Mouse (Mus musculus) MEL (cell line): Measurements from ENCODE around the gene Nop9. TPM values are rescaled to one million over a fixed set of nuclear protein-coding genes. Genes with fewer than 3 reads are reported as not detected.
A peak's percentile ranks its signal among the peaks of the same experiment; 100 is the strongest.

Source experiments
- DNase-seq: peaks from one replicate; pipeline ENCODE4 v3.0.0; 2011; ENCODE audit warnings: low read depth, low spot score
- H3K27ac ChIP-seq: 2 replicates; pipeline ENCODE4 v1.5.1; 2012; ENCODE audit warnings: low read depth, mild to moderate bottlenecking, control low read depth, low read length, moderate library complexity; ENCODE audit not compliant: control insufficient read depth
- H3K27me3 ChIP-seq, 2 experiments: fragments of 150-350 bp in 1 of 2; sonication (generic) in 1 of 2; 2 replicates each; pipeline ENCODE4 v1.6.1; 2012; ENCODE audit warnings: low read length in 2 of 2, mild to moderate bottlenecking in 2 of 2, improper control_type of control experiment in 1 of 2, moderate library complexity in 1 of 2; ENCODE audit not compliant: insufficient read depth in 2 of 2, control insufficient read depth in 1 of 2
- H3K36me3 ChIP-seq, 2 experiments: 2 replicates each; pipeline ENCODE4 v1.6.1; 2012 to 2014; ENCODE audit warnings: low read length in 2 of 2, improper control_type of control experiment in 1 of 2, inconsistent platforms in 1 of 2, mild to moderate bottlenecking in 1 of 2; ENCODE audit not compliant: insufficient read depth in 2 of 2, control insufficient read depth in 1 of 2
- H3K4me1 ChIP-seq, 2 experiments: fragments of 150-350 bp in 1 of 2; sonication (generic) in 1 of 2; 2 replicates each; pipeline ENCODE4 v1.6.1; 2012; ENCODE audit warnings: low read length in 2 of 2, improper control_type of control experiment in 1 of 2, mild to moderate bottlenecking in 1 of 2; ENCODE audit not compliant: insufficient read depth in 2 of 2, control insufficient read depth in 1 of 2
- H3K4me3 ChIP-seq, 2 experiments: fragments of 150-350 bp in 1 of 2; sonication (generic) in 1 of 2; 2 replicates each; pipeline ENCODE4 v1.5.1; 2012; ENCODE audit warnings: low read depth in 2 of 2, low read length in 2 of 2, mild to moderate bottlenecking in 2 of 2, moderate library complexity in 2 of 2, control low read depth in 1 of 2, improper control_type of control experiment in 1 of 2; ENCODE audit not compliant: control insufficient read depth in 1 of 2, insufficient read depth in 1 of 2
- H3K79me2 ChIP-seq: 2 replicates; pipeline ENCODE4 v1.6.1; 2012; ENCODE audit warnings: mild to moderate bottlenecking, low read length, moderate library complexity; ENCODE audit not compliant: control insufficient read depth, poor library complexity, insufficient read depth
- H3K9ac ChIP-seq: 2 replicates; pipeline ENCODE4 v1.6.1; 2012; ENCODE audit warnings: low read depth, mild to moderate bottlenecking, control low read depth, low read length, moderate library complexity; ENCODE audit not compliant: control insufficient read depth, poor library complexity, severe bottlenecking
- H3K9me3 ChIP-seq: fragments of 150-350 bp; sonication (generic); replicated peaks from 2 replicates; pipeline ENCODE4 v1.6.1; 2012; ENCODE audit warnings: mild to moderate bottlenecking, low read length, improper control_type of control experiment, moderate library complexity; ENCODE audit not compliant: insufficient read depth
- CTCF ChIP-seq, 3 experiments: IDR thresholded peaks in 2 of 3; conservative IDR thresholded peaks in 1 of 3; 2 replicates each; pipeline ENCODE4 v1.5.1; 2011 to 2012; ENCODE audit warnings: low read length in 3 of 3, low read depth in 2 of 3, mild to moderate bottlenecking in 2 of 3, improper control_type of control experiment in 1 of 3, inconsistent platforms in 1 of 3, mixed read lengths in 1 of 3, moderate library complexity in 1 of 3; ENCODE audit not compliant: control insufficient read depth in 1 of 3, insufficient read depth in 1 of 3, poor library complexity in 1 of 3, severe bottlenecking in 1 of 3
- HCFC1 ChIP-seq: IDR thresholded peaks from 2 replicates; pipeline ENCODE4 v1.6.1; 2012; ENCODE audit warnings: low read depth, mild to moderate bottlenecking, inconsistent platforms, low read length, improper control_type of control experiment, moderate library complexity
- MAX ChIP-seq: IDR thresholded peaks from 2 replicates; pipeline ENCODE4 v1.6.1; 2011; ENCODE audit warnings: low read length, improper control_type of control experiment
- MAZ ChIP-seq: IDR thresholded peaks from 2 replicates; pipeline ENCODE4 v1.6.1; 2012; ENCODE audit warnings: low read depth, mild to moderate bottlenecking, inconsistent platforms, low read length, improper control_type of control experiment
- MYB ChIP-seq: IDR thresholded peaks from 2 replicates; pipeline ENCODE4 v1.6.1; 2011; ENCODE audit warnings: mild to moderate bottlenecking, low read depth, low read length, improper control_type of control experiment
- MYC ChIP-seq: IDR thresholded peaks from 2 replicates; pipeline ENCODE4 v1.6.1; 2011; ENCODE audit warnings: low read depth, mild to moderate bottlenecking, low read length, improper control_type of control experiment, moderate library complexity
- POLR2A ChIP-seq, 2 experiments: IDR thresholded peaks; 2 replicates each; pipeline ENCODE4 v1.6.1; 2011 to 2012; ENCODE audit warnings: low read length in 2 of 2, mild to moderate bottlenecking in 2 of 2, control low read depth in 1 of 2, improper control_type of control experiment in 1 of 2, low read depth in 1 of 2, moderate library complexity in 1 of 2; ENCODE audit not compliant: control insufficient read depth in 1 of 2, insufficient read depth in 1 of 2, poor library complexity in 1 of 2
- RAD21 ChIP-seq: IDR thresholded peaks from 2 replicates; pipeline ENCODE4 v1.6.1; 2011; ENCODE audit warnings: mild to moderate bottlenecking, low read depth, low read length, improper control_type of control experiment
- SIN3A ChIP-seq: IDR thresholded peaks from 2 replicates; pipeline ENCODE4 v1.6.1; 2012; ENCODE audit warnings: low read length, improper control_type of control experiment, inconsistent platforms
- SMC3 ChIP-seq: IDR thresholded peaks from 2 replicates; pipeline ENCODE4 v1.6.1; 2011; ENCODE audit warnings: low read depth, low read length, improper control_type of control experiment
- TBP ChIP-seq: IDR thresholded peaks from 2 replicates; pipeline ENCODE4 v1.8.0; 2011; ENCODE audit warnings: low read depth, low read length, improper control_type of control experiment
- ZC3H11A ChIP-seq: IDR thresholded peaks from 2 replicates; pipeline ENCODE4 v1.6.1; 2012; ENCODE audit warnings: low read depth, mild to moderate bottlenecking, inconsistent platforms, low read length, improper control_type of control experiment
- ZNF384 ChIP-seq: IDR thresholded peaks from 2 replicates; pipeline ENCODE4 v1.6.1; 2012; ENCODE audit warnings: low read depth, mild to moderate bottlenecking, inconsistent platforms, low read length, improper control_type of control experiment
- polyA plus RNA-seq, 2 experiments: library from polyadenylated mRNA; stranded (reverse) in 1 of 2; unstranded in 1 of 2; fragments of >175 nt in 1 of 2; fragments of >200 nt in 1 of 2; gene quantifications; 2 replicates each; pipeline versions ENCODE4 v1.2.1 to v1.2.4; 2012; ENCODE audit warnings: low replicate concordance in 2 of 2, low read depth in 1 of 2; ENCODE audit not compliant: insufficient read length in 2 of 2, insufficient read depth in 1 of 2, missing spikeins in 1 of 2
- total RNA-seq: library from RNA; depleted of rRNA; stranded (reverse); fragments of 300-350 nt; gene quantifications from 2 replicates; pipeline ENCODE4 v1.2.3, GENCODE M21; 2012

The Nop9 gene
- total and polyA plus RNA-seq, 3 experiments, result 47.8 to 112 TPM; not detected in 1

DNA sequence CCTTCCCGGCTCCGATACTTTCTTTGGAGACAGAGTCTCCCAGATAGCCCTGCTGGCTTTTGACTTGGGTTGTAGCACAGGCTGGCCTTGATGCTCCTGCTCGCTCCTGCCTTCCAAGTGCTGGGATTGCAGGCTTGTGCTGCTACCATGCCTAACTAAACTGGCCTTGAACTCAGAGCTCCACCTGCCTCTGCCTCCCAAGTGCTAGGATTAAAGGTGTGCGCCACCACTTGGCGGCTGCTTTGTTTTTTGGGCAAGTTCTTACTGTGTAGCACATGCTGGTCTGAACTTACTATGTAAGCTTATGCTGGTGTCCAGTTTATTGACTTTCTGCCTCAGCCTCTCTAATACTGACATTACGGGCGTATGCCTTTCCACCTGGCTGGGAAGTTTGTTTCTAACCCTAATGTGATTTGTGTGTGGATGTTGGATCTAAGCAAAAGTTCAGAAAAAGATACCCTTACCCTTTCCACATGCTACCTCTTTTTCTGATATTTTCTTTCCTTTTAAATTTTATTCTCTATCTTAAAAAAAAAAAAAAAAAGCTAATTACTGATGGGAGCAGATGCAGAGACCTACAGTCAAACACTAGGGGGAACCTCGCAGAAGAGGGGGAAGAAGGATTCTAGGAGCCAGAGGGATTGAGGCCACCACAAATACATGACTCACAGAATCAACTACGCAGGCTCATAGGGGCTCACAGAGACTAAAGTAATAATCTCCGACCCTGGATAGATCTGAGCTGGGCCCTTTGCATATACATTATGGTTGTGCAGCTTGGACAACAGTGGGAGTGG, 1.8 kb downstream of the Nop9 start:
- Histone ChIP-seq H3K27ac (no peak overlapping the region), H3K4me3 (peak overlapping the region; percentile 94 to 99), H3K9me3 (no peaks in the 10 kb centered on the region), H3K4me1 (peaks cover 3 to 18% of the 10 kb centered on the region in 2 experiments; a peak in 2 of 4 replicates), H3K36me3 (peaks cover 10 to 23% of the 10 kb centered on the region in 2 experiments; a peak in 3 of 4 replicates), H3K9ac (peak overlapping the region; percentile 97), H3K27me3 (no peaks in the 10 kb centered on the region), H3K79me2 (peaks cover 22% of the 10 kb centered on the region)
- TF ChIP-seq MYC (no peak), MAZ (no peak), HCFC1 (no peak), MYB (no peak), ZNF384 (peak; percentile 47; the same call in 1 of the 2 replicates), CTCF (IDR thresholded peaks at IDR 0.05 in 2 of 3, conservative IDR thresholded peaks at IDR 0.05 in 1 of 3; ENCODE audit: control insufficient read depth in 1 of 3, insufficient read depth in 1 of 3, low read depth in 2 of 3, low read length in 3 of 3, poor library complexity in 1 of 3, severe bottlenecking in 1 of 3) (peak in 1 of 3 experiments; percentile 10; a peak in 1 of 6 replicates), SIN3A (no peak)
- DNase-seq, result peak; percentile 32

DNA sequence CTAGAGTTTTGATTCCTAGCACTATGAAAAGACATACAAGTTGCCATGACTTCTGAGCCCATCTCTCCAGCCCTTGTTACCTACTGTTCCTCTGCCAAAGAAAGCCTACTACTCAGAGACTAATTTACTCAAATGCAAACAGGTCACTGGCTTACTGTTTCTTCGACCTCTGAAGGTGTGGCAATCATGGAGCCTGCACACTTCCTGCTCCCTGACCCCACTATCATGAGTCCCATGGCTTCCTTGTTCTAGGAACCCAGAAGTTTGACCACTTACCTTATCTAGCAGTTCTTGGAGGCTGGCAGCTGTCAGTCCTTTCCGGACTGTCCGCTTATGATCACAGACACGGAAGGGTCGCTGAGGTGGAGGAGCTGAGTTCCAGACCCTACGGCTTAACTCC, 12.1 kb downstream of the Nop9 start:
- Histone ChIP-seq H3K27me3 (no peaks in the 10 kb centered on the region), H3K9me3 (no peaks in the 10 kb centered on the region), H3K27ac (no peak overlapping the region), H3K4me1 (no peaks in the 10 kb centered on the region), H3K4me3 (no peak overlapping the region), H3K36me3 (peaks cover 0 to 2% of the 10 kb centered on the region in 2 experiments; a peak in 2 of 4 replicates), H3K79me2 (no peaks in the 10 kb centered on the region), H3K9ac (no peak overlapping the region)
- no peak for DNase-seq
- no peak for TF ChIP-seq MAX
- TF ChIP-seq MAZ, result no peak
- peak in 1 of 2 experiments; percentile 42; a peak in 1 of 4 replicates for TF ChIP-seq POLR2A (IDR thresholded peaks at IDR 0.05; ENCODE audit: control insufficient read depth in 1 of 2, insufficient read depth in 1 of 2, low read depth in 1 of 2, low read length in 2 of 2, poor library complexity in 1 of 2)

- Histone ChIP-seq H3K4me3 (no peak within 1 kb of the TSS), H3K9me3 (no peaks in the 10 kb centered on the region), H3K4me1 (peaks cover 3 to 4% of the 10 kb centered on the region in 2 experiments; a peak in 2 of 4 replicates), H3K9ac (no peak within 1 kb of the TSS), H3K27ac (no peak within 1 kb of the TSS), H3K36me3 (peaks cover 0 to 2% of the 10 kb centered on the region in 2 experiments; a peak in 2 of 4 replicates), H3K27me3 (no peaks in the 10 kb centered on the region), H3K79me2 (no peaks in the 10 kb centered on the region)
- peak; percentile 61 for TF ChIP-seq RAD21
- TF ChIP-seq CTCF (IDR thresholded peaks at IDR 0.05 in 2 of 3, conservative IDR thresholded peaks at IDR 0.05 in 1 of 3; ENCODE audit: control insufficient read depth in 1 of 3, insufficient read depth in 1 of 3, low read depth in 2 of 3, low read length in 3 of 3, poor library complexity in 1 of 3, severe bottlenecking in 1 of 3), result peak; percentile 52 to 75 (median 58)
- TF ChIP-seq TBP, result no peak
- no peak for TF ChIP-seq HCFC1
- 0 out of 2 replicates have a peak, but pooled peaks have one; percentile 39 for TF ChIP-seq MYC
- peak; percentile 59; the same call in 1 of the 2 replicates for TF ChIP-seq ZC3H11A
- peak; percentile 79 for TF ChIP-seq SMC3
- peak; percentile 65 for DNase-seq
Measured at GRCm38 (mm10) chr14:55758363-55758784, 12.9 kb downstream of the Nop9 start, which contains the start of gene Cideb. Gene Cideb (minus strand): TSS chr14:55758458.
